Mouse (Mus musculus): ENCODE data around the gene Katnal1.
A peak's percentile ranks its signal among the peaks of the same experiment; 100 is the strongest.

The Katnal1 gene

GRCm38 (mm10) chr5:148929116-148929449 lies at the start of gene Katnal1:
Gene Katnal1, minus strand, starts transcription at chr5:148929320.
- no peak for DNase-seq (ENCODE audit: low spot score)

GRCm38 (mm10) chr5:148978458-148979165 lies 49.5 kb upstream of the Katnal1 start:
- no peak for DNase-seq (ENCODE audit: low spot score)

- DNase-seq (ENCODE audit: low spot score) = peak; percentile 60
Measured at GRCm38 (mm10) chr5:148977698-148978457, 48.8 kb upstream of the Katnal1 start.

GRCm38 (mm10) chr5:148976876-148977275 lies 47.8 kb upstream of the Katnal1 start:
- no peak for DNase-seq (ENCODE audit: low spot score)

- DNase-seq (ENCODE audit: low spot score) = no peak
Measured at GRCm38 (mm10) chr5:148975035-148975434, 45.9 kb upstream of the Katnal1 start.

- DNase-seq (ENCODE audit: low spot score) = peak; percentile 43
Measured at GRCm38 (mm10) chr5:148973019-148973668, 44.0 kb upstream of the Katnal1 start.

GRCm38 (mm10) chr5:148972167-148972566 lies 43.0 kb upstream of the Katnal1 start:
- no peak for DNase-seq (ENCODE audit: low spot score)

GRCm38 (mm10) chr5:148969648-148970047 lies 40.5 kb upstream of the Katnal1 start:
- peak; percentile 42 for DNase-seq (ENCODE audit: low spot score)

GRCm38 (mm10) chr5:148968958-148969576 lies 39.9 kb upstream of the Katnal1 start:
- DNase-seq (ENCODE audit: low spot score) = peak; percentile 39

GRCm38 (mm10) chr5:148968179-148968578 lies 39.1 kb upstream of the Katnal1 start:
- DNase-seq (ENCODE audit: low spot score) = no peak

- DNase-seq (ENCODE audit: low spot score) = no peak
Measured at GRCm38 (mm10) chr5:148966395-148966794, 37.3 kb upstream of the Katnal1 start.

GRCm38 (mm10) chr5:148965691-148966333 lies 36.7 kb upstream of the Katnal1 start:
- peak; percentile 37 for DNase-seq (ENCODE audit: low spot score)

GRCm38 (mm10) chr5:148965089-148965591 lies 36.0 kb upstream of the Katnal1 start:
- DNase-seq (ENCODE audit: low spot score) = no peak

- DNase-seq (ENCODE audit: low spot score) = no peak
Measured at GRCm38 (mm10) chr5:148964251-148964650, 35.1 kb upstream of the Katnal1 start.

- DNase-seq (ENCODE audit: low spot score) = no peak
Measured at GRCm38 (mm10) chr5:148960211-148960610, 31.1 kb upstream of the Katnal1 start.

- peak; percentile 59 for DNase-seq (ENCODE audit: low spot score)
Measured at GRCm38 (mm10) chr5:148959068-148959990, 30.2 kb upstream of the Katnal1 start.

- DNase-seq (ENCODE audit: low spot score) = no peak
Measured at GRCm38 (mm10) chr5:148958355-148958754, 29.2 kb upstream of the Katnal1 start.

- DNase-seq (ENCODE audit: low spot score) = no peak
Measured at GRCm38 (mm10) chr5:148956898-148957535, 27.9 kb upstream of the Katnal1 start.

- no peak for DNase-seq (ENCODE audit: low spot score)
Measured at GRCm38 (mm10) chr5:148956091-148956490, 27.0 kb upstream of the Katnal1 start.

GRCm38 (mm10) chr5:148955575-148955974 lies 26.5 kb upstream of the Katnal1 start:
- no peak for DNase-seq (ENCODE audit: low spot score)
